Mouse (Mus musculus): ENCODE results near the gene Tcf20.

DNA sequence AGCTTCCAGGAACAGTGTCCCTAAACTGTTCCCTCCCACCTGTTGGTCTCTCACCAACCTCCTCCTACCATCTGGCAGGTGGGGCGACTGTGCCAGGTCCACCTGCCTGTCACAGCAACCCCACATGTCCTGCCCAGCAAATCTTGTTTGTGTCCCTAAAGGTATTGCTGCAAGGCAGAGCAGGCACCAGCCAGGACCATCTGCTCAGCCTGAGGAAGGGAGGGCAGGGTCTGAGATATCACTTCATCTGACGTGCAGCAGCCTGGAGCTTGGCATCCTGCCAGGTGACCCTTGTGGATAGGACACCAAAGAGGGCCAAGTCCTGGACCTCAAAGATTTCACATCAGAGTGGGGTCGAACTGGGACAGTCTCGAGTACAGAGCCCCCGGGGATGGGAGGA is 40.2 kb downstream of the Tcf20 start:
- TF ChIP-seq CTCF (IDR thresholded peaks at IDR 0.05; ENCODE audit: insufficient read depth, low read depth, low read length) (no peak), POLR2A (IDR thresholded peaks at IDR 0.05; ENCODE audit: insufficient read depth, low read depth, low read length) (no peak)

All from olfactory bulb, adult 2 months (tissue).